Mouse (Mus musculus): Measurements from ENCODE around the gene Adam15.

Adam15 gene

DNA sequence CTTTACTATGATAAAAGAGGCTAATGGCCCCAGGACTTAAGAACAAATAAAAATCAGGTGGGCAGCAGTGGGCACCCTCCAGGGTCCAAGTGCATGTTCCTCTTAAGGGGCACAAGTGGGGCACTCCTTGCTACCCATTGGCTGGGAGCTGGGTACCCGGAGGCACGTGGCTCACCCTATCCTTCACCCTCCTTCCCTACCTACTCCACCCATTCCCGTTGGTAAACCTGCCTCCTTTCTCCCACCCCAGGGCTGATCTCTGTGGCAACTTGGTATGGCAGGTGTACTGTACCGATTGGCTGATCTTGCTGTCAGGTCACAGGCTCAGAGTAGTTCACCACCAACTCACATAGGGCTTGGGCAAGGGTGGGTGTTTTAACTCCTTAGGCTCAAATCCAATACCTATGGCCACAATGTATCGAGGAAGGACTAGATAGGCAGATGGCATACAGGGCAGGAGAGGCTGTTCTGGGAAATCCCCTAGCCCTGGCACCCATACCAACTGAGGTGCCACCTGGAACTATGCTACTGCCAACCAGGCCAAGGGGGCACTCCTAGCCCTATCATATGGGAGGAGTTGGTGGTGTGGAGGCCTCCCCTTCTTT is 34.0 kb upstream of the Adam15 start:
- no peak for DNase-seq (ENCODE audit: low read depth, low spot score)

DNA sequence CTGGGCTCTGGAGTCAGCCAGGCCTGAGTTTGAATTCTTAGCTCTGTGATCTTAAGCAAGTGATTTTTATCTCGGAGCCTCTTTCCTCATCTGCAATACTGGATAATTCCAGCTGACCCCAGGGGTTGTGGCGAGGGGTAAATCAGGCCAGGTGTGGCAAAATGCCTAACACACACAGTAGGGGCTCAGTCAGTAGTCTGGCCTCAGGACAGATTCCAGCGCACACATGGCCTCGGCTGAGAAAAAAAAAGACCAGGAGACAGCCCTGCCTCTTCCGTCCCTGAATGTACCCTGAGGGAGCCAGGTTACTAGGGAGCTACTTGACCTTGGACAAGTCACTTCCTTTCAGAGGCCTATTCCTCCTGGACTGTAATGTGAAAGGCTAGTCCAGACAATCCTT is 33.2 kb upstream of the Adam15 start:
- no peak for DNase-seq (ENCODE audit: low read depth, low spot score)

GRCm38 (mm10) chr3:89382033-89382882 is 32.5 kb upstream of the Adam15 start:
- DNase-seq (ENCODE audit: low read depth, low spot score), result no peak

DNA sequence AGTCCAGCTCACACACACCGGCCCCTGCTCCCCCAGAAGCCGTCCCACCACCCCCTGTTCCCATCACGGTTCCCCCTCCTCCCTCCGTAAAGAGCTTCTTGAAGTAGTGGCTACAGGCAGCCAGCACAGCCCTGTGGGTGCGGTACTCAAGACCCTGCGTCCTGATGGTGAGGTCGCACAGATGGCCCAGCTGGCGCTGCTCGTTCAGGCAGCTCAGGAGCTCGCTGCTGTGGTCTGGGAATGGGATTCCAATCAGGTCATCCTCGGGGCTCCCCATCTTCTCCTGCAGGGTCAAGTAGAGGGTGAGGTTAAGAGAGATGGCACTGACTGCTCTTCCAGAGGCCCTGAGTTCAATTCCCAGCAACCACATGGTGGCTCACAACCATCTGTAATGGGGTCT is 31.4 kb upstream of the Adam15 start:
- no peak for DNase-seq (ENCODE audit: low read depth, low spot score)

DNA sequence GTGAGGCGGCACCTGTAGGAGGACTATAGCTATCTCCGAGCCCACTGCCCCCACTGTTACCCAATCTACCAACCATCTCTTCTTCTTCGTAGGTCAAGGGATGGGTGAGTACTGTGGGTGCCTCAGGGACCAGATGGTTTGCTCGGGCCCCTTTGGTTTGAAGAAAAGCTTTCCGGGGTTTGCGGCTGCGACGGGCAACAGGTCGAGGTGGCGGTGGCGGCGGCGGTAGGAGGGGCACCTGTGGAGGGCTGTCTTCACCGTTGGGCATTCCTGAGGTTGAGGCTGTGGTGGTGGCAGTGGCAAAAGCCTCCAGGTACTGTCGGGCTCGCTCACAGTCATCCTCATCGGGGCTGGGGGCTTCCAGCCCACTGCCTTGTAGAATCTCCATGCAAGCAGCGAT is 30.9 kb upstream of the Adam15 start:
- no peak for DNase-seq (ENCODE audit: low read depth, low spot score)

DNA sequence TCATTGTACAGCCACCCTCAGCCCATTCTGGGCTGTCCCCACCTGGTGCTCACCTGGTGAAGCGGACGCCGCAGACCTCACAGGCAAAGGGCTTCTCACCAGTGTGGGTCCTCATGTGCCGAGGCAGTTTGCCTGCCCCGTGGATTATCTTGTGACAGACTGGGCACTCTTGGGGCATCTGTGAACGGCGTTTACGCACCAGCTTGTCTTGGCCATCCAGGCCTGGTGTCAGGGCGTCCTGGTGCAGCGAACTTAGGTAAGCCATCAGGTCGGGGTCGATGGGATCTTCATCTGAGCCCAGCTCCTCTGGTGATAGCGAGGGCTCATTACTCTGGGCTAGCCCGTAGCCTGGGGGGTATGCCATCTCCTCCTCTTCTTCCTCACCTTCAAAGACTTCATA is 30.5 kb upstream of the Adam15 start:
- no peak for DNase-seq (ENCODE audit: low read depth, low spot score)

- DNase-seq (ENCODE audit: low read depth, low spot score), result no peak
Measured at GRCm38 (mm10) chr3:89379388-89380131, 29.8 kb upstream of the Adam15 start.

- DNase-seq (ENCODE audit: low read depth, low spot score), result peak; percentile 90
Measured at GRCm38 (mm10) chr3:89378394-89379067, 28.7 kb upstream of the Adam15 start.

- no peak for DNase-seq (ENCODE audit: low read depth, low spot score)
Measured at GRCm38 (mm10) chr3:89377831-89378230, 28.0 kb upstream of the Adam15 start.

DNA sequence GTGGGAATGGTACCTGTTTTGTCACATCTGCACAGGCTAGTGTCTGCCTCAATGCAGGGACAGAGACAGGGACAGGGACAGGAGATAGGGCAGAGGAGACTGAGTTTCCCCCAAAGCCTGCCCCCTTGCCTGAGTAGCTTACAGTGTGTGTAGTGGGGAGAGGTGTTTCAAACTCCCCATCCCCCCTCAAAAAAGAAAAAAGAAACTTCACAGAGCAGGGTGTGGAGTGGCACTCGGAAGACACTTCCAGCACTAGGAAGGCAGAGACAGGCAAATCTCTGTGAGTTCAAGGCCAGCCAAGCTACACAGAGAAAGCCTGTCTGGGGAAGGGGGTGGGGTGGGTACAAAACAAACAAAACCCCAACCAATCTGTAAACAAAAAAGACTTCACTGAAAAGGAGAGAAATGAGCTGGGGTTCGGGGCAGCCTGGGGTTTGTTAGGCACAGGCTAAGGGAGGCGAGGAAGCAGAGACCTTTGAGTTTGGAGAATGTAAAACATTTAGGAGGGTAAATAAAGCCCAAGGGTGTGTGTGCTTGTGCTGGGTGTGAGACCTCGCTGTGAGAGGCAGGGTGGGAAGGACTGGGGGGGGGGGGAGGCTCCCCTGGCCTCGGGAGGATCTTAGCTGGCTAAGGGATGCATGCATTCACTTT is 23.9 kb upstream of the Adam15 start:
- DNase-seq (ENCODE audit: low read depth, low spot score), result no peak

- DNase-seq (ENCODE audit: low read depth, low spot score), result no peak
Measured at GRCm38 (mm10) chr3:89367338-89367737, 17.5 kb upstream of the Adam15 start.

DNA sequence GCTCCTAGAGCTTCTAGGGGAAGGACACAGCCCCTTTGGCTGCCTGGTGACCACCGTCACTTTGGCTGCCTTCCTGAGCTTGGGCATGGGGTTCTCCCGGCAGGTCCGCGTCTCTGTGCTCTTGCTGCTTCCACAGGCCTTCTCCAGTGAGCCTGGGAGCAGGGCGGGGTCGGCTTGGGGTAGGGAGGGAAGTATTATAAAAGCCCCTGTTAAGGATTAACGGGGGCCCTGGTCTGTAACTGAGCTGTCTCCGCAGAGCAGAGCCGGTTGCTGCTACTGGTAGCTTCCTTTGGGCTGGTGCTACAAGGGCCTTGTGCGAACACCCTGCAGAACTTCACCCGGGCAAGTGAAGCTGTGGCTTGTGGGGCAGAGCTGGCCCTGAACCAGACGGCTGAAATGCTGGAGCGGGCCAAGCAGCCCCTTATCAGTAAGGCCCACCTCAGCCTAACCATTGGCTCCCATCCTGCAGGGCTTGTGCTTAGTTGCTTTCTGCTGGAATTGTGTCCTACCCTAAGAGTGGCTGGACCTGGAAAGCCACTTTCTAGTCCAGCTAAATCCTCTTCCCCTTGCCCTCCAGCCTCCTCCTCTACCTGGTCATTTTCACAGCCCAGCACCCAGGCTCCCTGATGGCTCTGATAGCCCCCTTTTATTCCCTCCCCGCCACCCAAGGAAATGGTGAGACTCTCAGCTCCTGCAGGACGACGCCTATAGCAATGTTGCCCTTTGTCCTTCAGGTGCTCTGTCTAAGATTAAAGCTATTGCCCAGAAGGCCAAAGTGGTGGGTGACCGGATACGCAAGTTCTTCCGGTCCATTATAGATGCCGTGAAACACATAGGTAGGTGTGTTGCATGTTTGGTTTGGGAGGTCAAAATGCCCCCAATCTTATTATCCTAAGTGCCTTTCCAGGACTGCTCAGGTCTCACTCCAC is 16.0 kb upstream of the Adam15 start:
- DNase-seq (ENCODE audit: low read depth, low spot score), result no peak

- no peak for DNase-seq (ENCODE audit: low read depth, low spot score)
Measured at GRCm38 (mm10) chr3:89365153-89365485, 15.3 kb upstream of the Adam15 start, which contains the start of gene Dcst1. Gene Dcst1 (minus strand): TSS chr3:89365253.

DNA sequence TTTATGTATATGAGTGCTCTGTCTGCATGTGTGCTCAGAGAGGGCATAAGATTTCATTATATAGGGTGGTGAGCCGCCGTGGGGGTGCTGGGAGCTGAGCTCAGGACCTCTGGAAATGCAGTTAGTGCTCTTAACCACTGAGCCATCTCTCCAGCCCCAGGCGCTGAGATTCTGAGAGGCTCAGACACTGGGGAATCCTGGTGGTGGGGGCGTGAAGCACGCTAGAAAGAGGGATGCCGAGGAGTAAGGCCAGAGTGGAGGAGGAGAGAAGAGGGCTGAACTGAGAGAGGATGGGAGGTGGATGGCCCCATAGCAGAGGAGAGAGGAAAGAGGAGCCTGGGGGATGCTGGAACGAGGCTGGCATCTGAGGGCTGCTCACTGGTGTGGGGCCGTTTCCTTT is 14.8 kb upstream of the Adam15 start:
- no peak for DNase-seq (ENCODE audit: low read depth, low spot score)

DNA sequence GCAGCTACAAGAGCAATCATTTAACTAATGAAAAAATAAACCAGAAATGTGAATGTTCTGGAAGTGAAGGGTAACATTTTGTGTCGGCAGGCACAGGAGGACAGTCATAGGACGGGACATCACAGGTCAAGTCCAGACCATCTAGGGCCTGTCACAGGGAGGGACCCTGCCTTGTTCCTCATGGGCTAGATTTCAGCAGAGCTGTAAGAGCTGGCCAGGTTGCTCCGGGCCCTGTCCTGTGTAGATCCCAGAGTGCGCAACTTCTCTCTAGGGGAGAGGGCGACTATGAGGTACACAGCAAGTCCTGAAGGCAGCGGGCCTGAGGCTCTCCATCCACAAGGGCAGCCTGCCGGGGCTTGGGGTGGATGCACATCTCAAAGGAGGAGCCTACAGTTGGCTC is 11.9 kb upstream of the Adam15 start, which contains the start of gene Dcst2:
Gene Dcst2 (plus strand): TSS at position 301 of the 400 bp plus-strand sequence.
- DNase-seq (ENCODE audit: low read depth, low spot score), result no peak

DNA sequence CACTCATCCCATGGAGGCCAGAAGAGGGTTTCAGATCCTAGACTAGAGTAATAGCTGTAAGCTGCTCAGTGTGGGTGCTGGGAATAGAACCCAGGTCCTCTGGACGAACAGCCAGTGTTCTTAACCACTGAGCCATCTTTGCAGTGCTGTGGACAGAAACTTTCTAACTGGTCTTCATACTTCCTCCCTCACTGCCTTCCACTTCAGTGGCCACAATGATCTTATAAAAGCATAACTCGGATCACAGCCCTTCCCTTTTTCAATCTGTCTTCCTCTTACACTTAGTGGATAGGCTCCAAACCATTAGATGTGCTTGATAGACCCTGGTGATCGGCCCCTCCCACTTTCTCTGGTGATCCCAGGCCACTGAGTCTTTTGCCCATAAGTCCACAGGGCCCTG is 10.4 kb upstream of the Adam15 start:
- DNase-seq (ENCODE audit: low read depth, low spot score), result no peak

GRCm38 (mm10) chr3:89359630-89360029 is 9.8 kb upstream of the Adam15 start:
- DNase-seq (ENCODE audit: low read depth, low spot score), result no peak

DNA sequence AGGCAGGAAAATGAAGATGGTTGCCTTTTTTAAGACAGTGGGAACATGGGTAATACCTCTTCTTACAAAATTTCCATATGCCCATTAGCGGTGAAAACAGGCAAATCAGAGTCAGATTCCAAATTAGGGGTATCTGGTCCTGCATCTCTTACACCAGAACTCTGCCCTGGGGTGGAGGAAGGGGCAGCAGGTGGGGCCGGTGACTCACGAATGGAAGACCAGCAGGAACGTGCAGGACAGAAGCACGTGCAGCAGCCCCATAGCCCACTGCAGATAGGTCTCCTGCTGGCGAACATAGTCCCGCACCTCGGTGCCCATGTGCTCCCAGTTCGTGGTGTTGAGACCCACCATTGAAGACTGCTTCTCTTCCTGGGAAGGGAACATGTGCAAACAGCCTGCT is 6.2 kb upstream of the Adam15 start:
- DNase-seq (ENCODE audit: low read depth, low spot score), result no peak

DNA sequence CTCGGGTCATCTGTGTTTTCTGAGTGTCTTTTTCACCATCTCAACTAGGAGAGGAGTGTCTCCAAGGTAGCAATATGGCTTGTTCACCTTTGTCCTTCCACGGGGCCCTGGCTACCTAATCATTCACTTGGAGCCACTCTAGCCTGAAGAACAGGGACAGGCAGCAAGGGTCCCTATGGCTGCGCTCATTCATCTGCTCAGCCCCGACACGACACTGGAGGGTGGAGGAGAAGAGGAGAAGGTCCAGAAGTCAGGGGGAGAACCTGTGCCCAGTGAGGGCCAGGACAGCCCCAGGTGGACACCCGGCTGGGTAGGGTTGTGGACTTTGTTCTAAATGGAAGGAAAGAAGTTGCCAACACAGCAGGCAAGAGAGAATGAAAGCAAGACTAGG is 5.7 kb upstream of the Adam15 start:
- DNase-seq (ENCODE audit: low read depth, low spot score), result no peak

DNA sequence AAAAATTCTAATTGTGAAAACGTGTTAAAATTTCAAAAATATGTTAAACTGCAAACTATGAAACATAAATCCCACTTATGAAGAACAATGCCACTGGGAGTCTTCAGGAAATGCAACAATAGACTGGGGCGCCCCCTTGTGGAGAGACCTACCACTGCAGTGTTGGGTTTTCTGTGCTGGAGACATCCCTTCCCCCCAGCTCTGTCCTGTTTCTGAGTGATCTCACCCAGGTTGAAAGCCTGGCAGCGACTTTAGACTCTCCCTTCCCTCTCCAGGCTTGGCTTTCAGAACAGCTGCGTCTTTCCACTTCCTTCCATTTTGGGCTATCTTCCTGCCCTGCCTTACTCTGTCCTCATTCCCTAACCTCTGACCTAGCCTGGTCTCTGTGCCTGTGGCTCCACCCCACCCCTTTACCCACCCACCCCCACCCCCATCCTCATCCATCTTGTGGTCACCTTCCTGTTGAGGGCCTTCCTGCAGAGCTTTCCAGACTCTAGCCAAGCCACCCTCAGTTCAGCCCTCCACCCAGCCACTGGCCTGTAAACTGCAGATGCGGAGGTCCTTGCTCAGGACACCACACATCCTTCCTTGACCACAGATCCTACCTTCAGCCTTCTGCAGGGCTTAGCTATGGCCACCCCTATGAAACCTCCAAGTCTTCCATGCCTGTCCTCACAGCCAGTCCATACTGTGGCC is 5.2 kb upstream of the Adam15 start:
- peak; percentile 82 for DNase-seq (ENCODE audit: low read depth, low spot score)
